In the genomic region with DNA sequence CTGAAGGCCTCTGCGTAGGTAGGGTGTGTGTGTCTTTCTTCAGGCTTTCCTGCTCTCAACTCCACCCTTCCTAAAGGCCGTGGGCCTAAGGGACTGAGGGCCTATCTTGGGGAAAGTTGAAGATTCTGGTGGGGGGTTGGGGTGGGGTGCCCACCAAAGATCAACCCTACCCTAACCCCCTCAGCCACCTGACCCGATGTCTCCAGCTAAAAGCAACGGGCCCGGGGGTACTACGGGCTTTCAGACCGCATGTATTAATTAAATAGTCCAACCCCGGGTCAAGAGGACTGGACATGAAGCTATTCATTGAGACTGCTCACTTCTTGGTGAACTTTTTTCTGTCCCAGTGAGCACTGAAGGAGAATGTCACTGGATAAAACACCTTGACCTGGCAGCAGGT, we compare ENCODE assay signal across 8 mouse cellular contexts. TPM values are rescaled to one million over a fixed set of nuclear protein-coding genes. Genes with fewer than 3 reads are reported as not detected.
DNase-seq lines count a peak whose midpoint lies in the region; ATAC-seq and TF ChIP-seq lines count a peak whose summit lies in the region.

No protein-coding gene starts in this region.

- H3K9ac ChIP-seq in heart, embryonic 11.5 days (ENCODE audit: low read depth, low read length), result peak overlapping the region; percentile 73
- H3K9ac ChIP-seq in ES-Bruce4 (ENCODE audit: low read depth, poor library complexity, severe bottlenecking), result peak overlapping the region; percentile 73
- peak overlapping the region; percentile 79 for H3K9ac ChIP-seq in heart, embryonic 16.5 days (ENCODE audit: low read length)
- H3K9ac ChIP-seq in liver, embryonic 15.5 days, result no peak overlapping the region

- intact Hi-C loops in heart, postnatal 10 days (cut with DNase I), result no loop called here

- H3K4me2 ChIP-seq in heart, embryonic 11.5 days, result peak overlapping the region; percentile 70
- H3K4me2 ChIP-seq in heart, embryonic 16.5 days (ENCODE audit: low read depth, low read length), result peak overlapping the region; percentile 85
- peak overlapping the region; percentile 94 for H3K4me2 ChIP-seq in liver, embryonic 15.5 days

- TF ChIP-seq EP300 in ES-Bruce4 (IDR thresholded peaks at IDR 0.05; ENCODE audit: insufficient read depth, low read depth, low read length), result no peak

- H3K36me3 ChIP-seq in heart, embryonic 11.5 days (ENCODE audit: control insufficient read depth, insufficient read depth, low read length), result no peaks in the 10 kb centered on the region
- no peaks in the 10 kb centered on the region for H3K36me3 ChIP-seq in ES-Bruce4 (ENCODE audit: control insufficient read depth, insufficient read depth, low read length, poor library complexity, severe bottlenecking)
- no peaks in the 10 kb centered on the region for H3K36me3 ChIP-seq in heart, embryonic 16.5 days (ENCODE audit: control insufficient read depth, insufficient read depth)
- H3K36me3 ChIP-seq in liver, embryonic 15.5 days (replicated peaks), result no peaks in the 10 kb centered on the region

- peaks cover 40% of the 10 kb centered on the region for H3K4me1 ChIP-seq in heart, embryonic 11.5 days (ENCODE audit: control insufficient read depth, insufficient read depth, low read length)
- peaks cover 22% of the 10 kb centered on the region for H3K4me1 ChIP-seq in ES-Bruce4 (ENCODE audit: control insufficient read depth, insufficient read depth, low read length)
- H3K4me1 ChIP-seq in heart, embryonic 16.5 days (ENCODE audit: control insufficient read depth, insufficient read depth, low read length), result peaks cover 48% of the 10 kb centered on the region
- peaks cover 56% of the 10 kb centered on the region for H3K4me1 ChIP-seq in liver, embryonic 15.5 days (replicated peaks)

- H3K27ac ChIP-seq in heart, embryonic 11.5 days (ENCODE audit: low read depth, low read length), result peak overlapping the region; percentile 86
- peak overlapping the region; percentile 80 for H3K27ac ChIP-seq in ES-Bruce4 (ENCODE audit: insufficient read depth, low read length)
- H3K27ac ChIP-seq in heart, embryonic 16.5 days (ENCODE audit: low read length), result peak overlapping the region; percentile 94
- H3K27ac ChIP-seq in liver, embryonic 15.5 days (replicated peaks), result peak overlapping the region; percentile 84

- no peak for TF ChIP-seq CTCF in ES-Bruce4 (IDR thresholded peaks at IDR 0.05; ENCODE audit: low read depth, low read length)

- peak overlapping the region; percentile 57 for H3K4me3 ChIP-seq in heart, embryonic 11.5 days (ENCODE audit: low read depth, low read length)
- peak overlapping the region; percentile 55 for H3K4me3 ChIP-seq in ES-Bruce4 (ENCODE audit: low read depth, low read length)
- H3K4me3 ChIP-seq in heart, embryonic 16.5 days (ENCODE audit: low read length), result peak overlapping the region; percentile 59
- H3K4me3 ChIP-seq in liver, embryonic 15.5 days (replicated peaks), result peak overlapping the region; percentile 65; the same call in 1 of the 2 replicates

- no peaks in the 10 kb centered on the region for H3K27me3 ChIP-seq in heart, embryonic 11.5 days (ENCODE audit: control insufficient read depth, insufficient read depth, low read length)
- no peaks in the 10 kb centered on the region for H3K27me3 ChIP-seq in ES-Bruce4 (ENCODE audit: control insufficient read depth, insufficient read depth, low read length, poor library complexity, severe bottlenecking)
- no peaks in the 10 kb centered on the region for H3K27me3 ChIP-seq in heart, embryonic 16.5 days (ENCODE audit: control insufficient read depth, insufficient read depth, low read length)
- H3K27me3 ChIP-seq in liver, embryonic 15.5 days, result peaks cover 70% of the 10 kb centered on the region

- DNase-seq in heart, postnatal 10 days, result no peak
- DNase-seq in urinary bladder, postnatal 25 days (ENCODE audit: low spot score), result no peak
- no peak for DNase-seq in gastrocnemius, adult 8-10 months (ENCODE audit: low spot score in 2 of 2)
- no peak for DNase-seq in frontal cortex, postnatal 25 days (ENCODE audit: low spot score in 2 of 2)

- no peaks in the 10 kb centered on the region for H3K9me3 ChIP-seq in heart, embryonic 11.5 days (replicated peaks; ENCODE audit: control insufficient read depth, low read length)
- H3K9me3 ChIP-seq in ES-Bruce4 (replicated peaks; ENCODE audit: control insufficient read depth, insufficient read depth, low read length, poor library complexity, severe bottlenecking), result no peaks in the 10 kb centered on the region
- no peaks in the 10 kb centered on the region for H3K9me3 ChIP-seq in heart, embryonic 16.5 days (replicated peaks; ENCODE audit: control insufficient read depth, low read length)
- H3K9me3 ChIP-seq in liver, embryonic 15.5 days (replicated peaks), result no peaks in the 10 kb centered on the region

- no peak for ATAC-seq in heart, embryonic 11.5 days (replicated peaks; ENCODE audit: insufficient number of reproducible peaks, low FRiP score, low TSS enrichment)
- no peak for ATAC-seq in heart, embryonic 16.5 days (replicated peaks; ENCODE audit: extremely low read depth, insufficient read depth, low FRiP score)
- ATAC-seq in liver, embryonic 15.5 days (ENCODE audit: insufficient read depth), result no peak

- TF ChIP-seq POLR2A in ES-Bruce4 (IDR thresholded peaks at IDR 0.05; ENCODE audit: insufficient read depth, low read length), result no peak

- WGBS in heart, embryonic 11.5 days (ENCODE audit: insufficient replicate concordance), result 73% methylated on average over 8 of the region's 8 CpGs
- 79% methylated on average over 8 of the region's 8 CpGs for WGBS in heart, embryonic 16.5 days
- WGBS in liver, embryonic 15.5 days (ENCODE audit: insufficient replicate concordance), result 73% methylated on average over 8 of the region's 8 CpGs

RNA-seq across cellular contexts. Expression of a gene that starts 9.0 kb away (rescaled TPM):
- not detected in 2 replicates for polyA plus RNA-seq in heart, embryonic 11.5 days (2014; fragmentation: Nextera tagmentation; extraction: Ambion mirVana)
- total RNA-seq in heart, postnatal 10 days (2021), result not detected
- not detected in 2 replicates for polyA plus RNA-seq in ES-Bruce4 (2011; ENCODE audit: insufficient read depth, insufficient read length, low read depth, missing spikeins)
- not detected in 2 replicates for polyA plus RNA-seq in heart, embryonic 16.5 days (2015; fragmentation: Nextera tagmentation; extraction: Ambion mirVana)
- 0.28 and 0.82 TPM in 2 replicates for polyA plus RNA-seq in liver, embryonic 15.5 days (2015; fragmentation: Nextera tagmentation; extraction: Ambion mirVana)
- not detected for total RNA-seq in gastrocnemius, adult 8-10 months (2022)

RNA-seq across cellular contexts. Expression of a gene that starts 9.2 kb away (rescaled TPM):
- not detected in 2 replicates for polyA plus RNA-seq in heart, embryonic 11.5 days (2014; fragmentation: Nextera tagmentation; extraction: Ambion mirVana)
- total RNA-seq in heart, postnatal 10 days (2021), result not detected
- polyA plus RNA-seq in ES-Bruce4 (2011; ENCODE audit: insufficient read depth, insufficient read length, low read depth, missing spikeins), result not detected in 2 replicates
- polyA plus RNA-seq in heart, embryonic 16.5 days (2015; fragmentation: Nextera tagmentation; extraction: Ambion mirVana), result not detected in 2 replicates
- polyA plus RNA-seq in liver, embryonic 15.5 days (2015; fragmentation: Nextera tagmentation; extraction: Ambion mirVana), result 0.09 and 0.12 TPM in 2 replicates
- not detected for total RNA-seq in gastrocnemius, adult 8-10 months (2022)

RNA-seq across cellular contexts. Expression of a gene that starts 13.4 kb away (rescaled TPM):
- polyA plus RNA-seq in heart, embryonic 11.5 days (2014; fragmentation: Nextera tagmentation; extraction: Ambion mirVana), result 506 and 517 TPM in 2 replicates
- total RNA-seq in heart, postnatal 10 days (2021), result 10 to 100 TPM; 42.3 to 63.4 TPM
- polyA plus RNA-seq in ES-Bruce4 (2011; ENCODE audit: insufficient read depth, insufficient read length, low read depth, missing spikeins), result 379 and 434 TPM in 2 replicates
- 262 and 287 TPM in 2 replicates for polyA plus RNA-seq in heart, embryonic 16.5 days (2015; fragmentation: Nextera tagmentation; extraction: Ambion mirVana)
- polyA plus RNA-seq in liver, embryonic 15.5 days (2015; fragmentation: Nextera tagmentation; extraction: Ambion mirVana), result 51.3 and 52.7 TPM in 2 replicates
- 1 to 10 TPM in 2 of 4 experiments, under 1 TPM in 2; 0.19 to 1.1 (median 0.78) TPM for total RNA-seq in gastrocnemius, adult 8-10 months (2022)

RNA-seq across cellular contexts. Expression of a gene that starts 38.6 kb away (rescaled TPM):
- 24.1 and 24.6 TPM in 2 replicates for polyA plus RNA-seq in heart, embryonic 11.5 days (2014; fragmentation: Nextera tagmentation; extraction: Ambion mirVana)
- 10 to 100 TPM; 35.9 to 38.2 TPM for total RNA-seq in heart, postnatal 10 days (2021)
- polyA plus RNA-seq in ES-Bruce4 (2011; ENCODE audit: insufficient read depth, insufficient read length, low read depth, missing spikeins), result 31.6 and 36.4 TPM in 2 replicates
- 25.0 and 26.2 TPM in 2 replicates for polyA plus RNA-seq in heart, embryonic 16.5 days (2015; fragmentation: Nextera tagmentation; extraction: Ambion mirVana)
- 71.8 and 82.6 TPM in 2 replicates for polyA plus RNA-seq in liver, embryonic 15.5 days (2015; fragmentation: Nextera tagmentation; extraction: Ambion mirVana)
- total RNA-seq in gastrocnemius, adult 8-10 months (2022), result 10 to 100 TPM; 37.3 to 42.5 (median 41.0) TPM

RNA-seq across cellular contexts. Expression of a gene that starts 42.5 kb away (rescaled TPM):
- polyA plus RNA-seq in heart, embryonic 11.5 days (2014; fragmentation: Nextera tagmentation; extraction: Ambion mirVana), result 154 and 175 TPM in 2 replicates
- 10 to 100 TPM; 35.1 to 38.1 TPM for total RNA-seq in heart, postnatal 10 days (2021)
- polyA plus RNA-seq in ES-Bruce4 (2011; ENCODE audit: insufficient read depth, insufficient read length, low read depth, missing spikeins), result 301 and 304 TPM in 2 replicates
- 123 and 139 TPM in 2 replicates for polyA plus RNA-seq in heart, embryonic 16.5 days (2015; fragmentation: Nextera tagmentation; extraction: Ambion mirVana)
- 98.9 and 100 TPM in 2 replicates for polyA plus RNA-seq in liver, embryonic 15.5 days (2015; fragmentation: Nextera tagmentation; extraction: Ambion mirVana)
- total RNA-seq in gastrocnemius, adult 8-10 months (2022), result 1 to 10 TPM; 6.7 to 9.7 (median 7.6) TPM
